ENCODE assay signal across 8 mouse cellular contexts in genomic region chr9:97111506-97111905, GRCm38 (mm10). TPM values are rescaled to one million over a fixed set of nuclear protein-coding genes. Genes with fewer than 3 reads are reported as not detected.
DNase-seq lines count a peak whose midpoint lies in the region; ATAC-seq and TF ChIP-seq lines count a peak whose summit lies in the region.

No protein-coding gene starts in this region.

- H3K27ac ChIP-seq in heart, embryonic 16.5 days (ENCODE audit: low read length) = peak overlapping the region; percentile 95
- H3K27ac ChIP-seq in limb, embryonic 14.5 days (replicated peaks; ENCODE audit: low read depth, low read length) = peak overlapping the region; percentile 79
- H3K27ac ChIP-seq in stomach, embryonic 16.5 days (ENCODE audit: low read length) = peak overlapping the region; percentile 93; the same call in 1 of the 2 replicates

- peak overlapping the region; percentile 97 for H3K9ac ChIP-seq in heart, embryonic 16.5 days (ENCODE audit: low read length)
- H3K9ac ChIP-seq in limb, embryonic 14.5 days (ENCODE audit: low read depth, low read length, severe bottlenecking) = peak overlapping the region; percentile 90
- peak overlapping the region; percentile 95 for H3K9ac ChIP-seq in stomach, embryonic 16.5 days (ENCODE audit: low read length)

- no peaks in the 10 kb centered on the region for H3K27me3 ChIP-seq in heart, embryonic 16.5 days (ENCODE audit: control insufficient read depth, insufficient read depth, low read length)
- no peaks in the 10 kb centered on the region for H3K27me3 ChIP-seq in limb, embryonic 14.5 days (ENCODE audit: control insufficient read depth, insufficient read depth, low read length)
- H3K27me3 ChIP-seq in stomach, embryonic 16.5 days (ENCODE audit: control insufficient read depth, insufficient read depth, low read length) = no peaks in the 10 kb centered on the region

- TF ChIP-seq POLR2A in limb, embryonic 14.5 days (IDR thresholded peaks at IDR 0.05; ENCODE audit: borderline replicate concordance, extremely low read depth, insufficient read depth, insufficient read length) = no peak

- 5% methylated on average over 6 of the region's 6 CpGs for WGBS in heart, embryonic 16.5 days
- WGBS in limb, embryonic 14.5 days = 1% methylated on average over 6 of the region's 6 CpGs
- 6% methylated on average over 6 of the region's 6 CpGs for WGBS in stomach, embryonic 16.5 days

- peak; percentile 3 for DNase-seq in thymus, postnatal 0 days (ENCODE audit: low spot score)
- DNase-seq in thymus, adult 18-20 months = no peak
- no peak for DNase-seq in limb, embryonic 14.5 days (ENCODE audit: low spot score)
- no peak for DNase-seq in gastrocnemius, postnatal 25 days
- DNase-seq in adrenal gland, postnatal 25 days = no peak
- no peak for DNase-seq in cerebellum, adult 11 months

- no peaks in the 10 kb centered on the region for H3K9me3 ChIP-seq in heart, embryonic 16.5 days (replicated peaks; ENCODE audit: control insufficient read depth, low read length)
- H3K9me3 ChIP-seq in limb, embryonic 14.5 days (ENCODE audit: control insufficient read depth, low read length) = no peaks in the 10 kb centered on the region
- no peaks in the 10 kb centered on the region for H3K9me3 ChIP-seq in stomach, embryonic 16.5 days (replicated peaks; ENCODE audit: control insufficient read depth, low read length)

- peak overlapping the region; percentile 74 for H3K4me2 ChIP-seq in heart, embryonic 16.5 days (ENCODE audit: low read depth, low read length)
- peak overlapping the region; percentile 54 for H3K4me2 ChIP-seq in limb, embryonic 14.5 days (replicated peaks; ENCODE audit: low read depth, low read length, severe bottlenecking)
- peak overlapping the region; percentile 67 for H3K4me2 ChIP-seq in stomach, embryonic 16.5 days (ENCODE audit: low read depth, low read length)

- peak overlapping the region; percentile 96 for H3K4me3 ChIP-seq in heart, embryonic 16.5 days (ENCODE audit: low read length)
- H3K4me3 ChIP-seq in limb, embryonic 14.5 days (replicated peaks; ENCODE audit: low read length) = peak overlapping the region; percentile 80
- H3K4me3 ChIP-seq in stomach, embryonic 16.5 days (replicated peaks; ENCODE audit: low read length) = peak overlapping the region; percentile 87

- H3K4me1 ChIP-seq in heart, embryonic 16.5 days (ENCODE audit: control insufficient read depth, insufficient read depth, low read length) = peaks cover 19% of the 10 kb centered on the region
- peaks cover 16% of the 10 kb centered on the region for H3K4me1 ChIP-seq in limb, embryonic 14.5 days (ENCODE audit: control insufficient read depth, insufficient read depth, low read length)
- peaks cover 11% of the 10 kb centered on the region for H3K4me1 ChIP-seq in stomach, embryonic 16.5 days (ENCODE audit: control insufficient read depth, insufficient read depth, low read length)

- no peak for ATAC-seq in heart, embryonic 16.5 days (replicated peaks; ENCODE audit: extremely low read depth, insufficient read depth, low FRiP score)
- no peak for ATAC-seq in limb, embryonic 14.5 days (ENCODE audit: low FRiP score, low read depth)
- no peak for ATAC-seq in stomach, embryonic 16.5 days (ENCODE audit: insufficient read depth, low FRiP score)

- no peaks in the 10 kb centered on the region for H3K36me3 ChIP-seq in heart, embryonic 16.5 days (ENCODE audit: control insufficient read depth, insufficient read depth)
- peaks cover 8% of the 10 kb centered on the region; the same call in 1 of the 2 replicates for H3K36me3 ChIP-seq in limb, embryonic 14.5 days (ENCODE audit: control insufficient read depth, insufficient read depth, low read length)
- no peaks in the 10 kb centered on the region for H3K36me3 ChIP-seq in stomach, embryonic 16.5 days (ENCODE audit: control insufficient read depth, insufficient read depth, low read length)

RNA-seq across cellular contexts. Expression of gene Slc25a36, which starts 0.5 kb away (rescaled TPM):
- polyA plus RNA-seq in thymus, postnatal 0 days (2015; fragmentation: Nextera tagmentation; extraction: Ambion mirVana) = 27.1 and 30.1 TPM in 2 replicates
- polyA plus RNA-seq in heart, embryonic 16.5 days (2015; fragmentation: Nextera tagmentation; extraction: Ambion mirVana) = 42.3 and 47.0 TPM in 2 replicates
- polyA plus RNA-seq in limb, embryonic 14.5 days (2012; rRNA removed) = 127 and 139 TPM in 2 replicates
- polyA plus RNA-seq in limb, embryonic 14.5 days (2014; fragmentation: Nextera tagmentation; extraction: Ambion mirVana) = 89.4 and 107 TPM in 2 replicates
- polyA plus RNA-seq in stomach, embryonic 16.5 days (2015; fragmentation: Nextera tagmentation; extraction: Ambion mirVana) = 66.8 and 74.2 TPM in 2 replicates
- 10 to 100 TPM; 26.4 to 32.5 TPM for total RNA-seq in gastrocnemius, postnatal 25 days (2021)
- 76.6 and 105 TPM in 2 replicates for total RNA-seq in adrenal gland, postnatal 25 days (2021)
